Mouse (Mus musculus): ENCODE measurements around the gene Tnfrsf17. TPM values are rescaled to one million over a fixed set of nuclear protein-coding genes. Genes with fewer than 3 reads are reported as not detected.
"Not testable (repeated sequence)": the region's sequence is repeated elsewhere in the genome, so short reads cannot be mapped to it uniquely, and the experiment has no call there.

Gene Tnfrsf17
- polyA plus RNA-seq, 1 experiment from 2014 or later = not detected

- WGBS = 92% methylated on average over 7 of the region's 8 CpGs
- H3K27me3 ChIP-seq (ENCODE audit: control insufficient read depth, insufficient read depth, low read length) = not testable (repeated sequence)
These were observed 24.7 kb upstream of the Tnfrsf17 start for GRCm38 (mm10) chr16:11288873-11289272.

GRCm38 (mm10) chr16:11295583-11295982, 18.0 kb upstream of the Tnfrsf17 start:
- H3K27me3 ChIP-seq (ENCODE audit: control insufficient read depth, insufficient read depth, low read length); H3K9me3 ChIP-seq (ENCODE audit: control insufficient read depth, low read length); H3K4me1 ChIP-seq (replicated peaks; ENCODE audit: control insufficient read depth, insufficient read depth, low read length); H3K27ac ChIP-seq; H3K36me3 ChIP-seq (replicated peaks; ENCODE audit: control insufficient read depth, insufficient read depth); H3K4me3 ChIP-seq (replicated peaks; ENCODE audit: low read length); H3K4me2 ChIP-seq (replicated peaks); DNase-seq (ENCODE audit: low spot score); ATAC-seq (ENCODE audit: low FRiP score); H3K9ac ChIP-seq: not testable (repeated sequence)
- 67% methylated on average over 4 of the region's 4 CpGs for WGBS

More at GRCm38 (mm10) chr16:11288873-11289272, 24.7 kb upstream of the Tnfrsf17 start:
- not testable (repeated sequence) for H3K4me2 ChIP-seq (replicated peaks); DNase-seq (ENCODE audit: low spot score); ATAC-seq (ENCODE audit: low FRiP score); H3K4me1 ChIP-seq (replicated peaks; ENCODE audit: control insufficient read depth, insufficient read depth, low read length); H3K36me3 ChIP-seq (replicated peaks; ENCODE audit: control insufficient read depth, insufficient read depth); H3K9ac ChIP-seq; H3K9me3 ChIP-seq (ENCODE audit: control insufficient read depth, low read length); H3K27ac ChIP-seq; H3K4me3 ChIP-seq (replicated peaks; ENCODE audit: low read length)

- H3K27me3 ChIP-seq (ENCODE audit: control insufficient read depth, insufficient read depth, low read length); DNase-seq (ENCODE audit: low spot score); H3K4me2 ChIP-seq (replicated peaks); H3K27ac ChIP-seq; H3K4me3 ChIP-seq (replicated peaks; ENCODE audit: low read length); H3K36me3 ChIP-seq (replicated peaks; ENCODE audit: control insufficient read depth, insufficient read depth); H3K9ac ChIP-seq; H3K9me3 ChIP-seq (ENCODE audit: control insufficient read depth, low read length); ATAC-seq (ENCODE audit: low FRiP score); H3K4me1 ChIP-seq (replicated peaks; ENCODE audit: control insufficient read depth, insufficient read depth, low read length): not testable (repeated sequence)
- 75% methylated on average over 1 of the region's 1 CpGs for WGBS
These were observed 15.9 kb upstream of the Tnfrsf17 start for GRCm38 (mm10) chr16:11297700-11298099.

GRCm38 (mm10) chr16:11303741-11304140, 9.9 kb upstream of the Tnfrsf17 start:
- H3K9me3 ChIP-seq (ENCODE audit: control insufficient read depth, low read length) = no peaks in the 10 kb centered on the region
- ATAC-seq (ENCODE audit: low FRiP score) = no peak
- H3K9ac ChIP-seq = no peak overlapping the region
- no peak for DNase-seq (ENCODE audit: low spot score)
- no peak overlapping the region for H3K4me3 ChIP-seq (replicated peaks; ENCODE audit: low read length)
- H3K27me3 ChIP-seq (ENCODE audit: control insufficient read depth, insufficient read depth, low read length) = no peaks in the 10 kb centered on the region
- H3K4me2 ChIP-seq (replicated peaks) = no peak overlapping the region
- H3K4me1 ChIP-seq (replicated peaks; ENCODE audit: control insufficient read depth, insufficient read depth, low read length) = no peaks in the 10 kb centered on the region
- H3K36me3 ChIP-seq (replicated peaks; ENCODE audit: control insufficient read depth, insufficient read depth) = no peaks in the 10 kb centered on the region
- H3K27ac ChIP-seq = no peak overlapping the region

- WGBS = 88% methylated on average over 2 of the region's 2 CpGs
These were observed 8.1 kb upstream of the Tnfrsf17 start for GRCm38 (mm10) chr16:11305531-11305930.

GRCm38 (mm10) chr16:11315786-11316320, 2.2 kb downstream of the Tnfrsf17 start:
- H3K4me1 ChIP-seq (replicated peaks; ENCODE audit: control insufficient read depth, insufficient read depth, low read length) = no peaks in the 10 kb centered on the region
- H3K36me3 ChIP-seq (replicated peaks; ENCODE audit: control insufficient read depth, insufficient read depth) = no peaks in the 10 kb centered on the region
- H3K9ac ChIP-seq = no peak overlapping the region
- WGBS = 91% methylated on average over 5 of the region's 5 CpGs
- ATAC-seq (ENCODE audit: low FRiP score) = no peak
- no peak overlapping the region for H3K4me3 ChIP-seq (replicated peaks; ENCODE audit: low read length)
- H3K4me2 ChIP-seq (replicated peaks) = no peak overlapping the region
- no peak for DNase-seq (ENCODE audit: low spot score)
- H3K27ac ChIP-seq = no peak overlapping the region
- H3K27me3 ChIP-seq (ENCODE audit: control insufficient read depth, insufficient read depth, low read length) = no peaks in the 10 kb centered on the region
- H3K9me3 ChIP-seq (ENCODE audit: control insufficient read depth, low read length) = no peaks in the 10 kb centered on the region

More at GRCm38 (mm10) chr16:11305531-11305930, 8.1 kb upstream of the Tnfrsf17 start:
- H3K9ac ChIP-seq = no peak overlapping the region
- DNase-seq (ENCODE audit: low spot score) (no peak), ATAC-seq (ENCODE audit: low FRiP score) (no peak)
- H3K27ac ChIP-seq = no peak overlapping the region
- H3K4me3 ChIP-seq (replicated peaks; ENCODE audit: low read length) = no peak overlapping the region
- H3K27me3 ChIP-seq (ENCODE audit: control insufficient read depth, insufficient read depth, low read length) = no peaks in the 10 kb centered on the region
- H3K4me1 ChIP-seq (replicated peaks; ENCODE audit: control insufficient read depth, insufficient read depth, low read length) = no peaks in the 10 kb centered on the region
- H3K4me2 ChIP-seq (replicated peaks) = no peak overlapping the region
- no peaks in the 10 kb centered on the region for H3K9me3 ChIP-seq (ENCODE audit: control insufficient read depth, low read length)
- no peaks in the 10 kb centered on the region for H3K36me3 ChIP-seq (replicated peaks; ENCODE audit: control insufficient read depth, insufficient read depth)

- WGBS = 76% methylated on average over 5 of the region's 5 CpGs
- DNase-seq (ENCODE audit: low spot score) = no peak
These were observed 3.1 kb downstream of the Tnfrsf17 start for GRCm38 (mm10) chr16:11316748-11317147.

GRCm38 (mm10) chr16:11317324-11317723, 3.7 kb downstream of the Tnfrsf17 start:
- Histone ChIP-seq H3K9ac (no peak overlapping the region), H3K36me3 (replicated peaks; ENCODE audit: control insufficient read depth, insufficient read depth) (no peaks in the 10 kb centered on the region), H3K4me2 (replicated peaks) (no peak overlapping the region), H3K27ac (no peak overlapping the region), H3K27me3 (ENCODE audit: control insufficient read depth, insufficient read depth, low read length) (no peaks in the 10 kb centered on the region), H3K9me3 (ENCODE audit: control insufficient read depth, low read length) (no peaks in the 10 kb centered on the region), H3K4me1 (replicated peaks; ENCODE audit: control insufficient read depth, insufficient read depth, low read length) (0 out of 2 replicates have a peak, but pooled peaks cover 4% of the 10 kb centered on the region), H3K4me3 (replicated peaks; ENCODE audit: low read length) (no peak overlapping the region)
- 77% methylated on average over 6 of the region's 6 CpGs for WGBS
- no peak for ATAC-seq (ENCODE audit: low FRiP score)
- DNase-seq (ENCODE audit: low spot score) = no peak

More at GRCm38 (mm10) chr16:11316748-11317147, 3.1 kb downstream of the Tnfrsf17 start:
- H3K9ac ChIP-seq = no peak overlapping the region
- no peak overlapping the region for H3K27ac ChIP-seq
- no peaks in the 10 kb centered on the region for H3K27me3 ChIP-seq (ENCODE audit: control insufficient read depth, insufficient read depth, low read length)
- H3K4me3 ChIP-seq (replicated peaks; ENCODE audit: low read length) = no peak overlapping the region
- H3K4me1 ChIP-seq (replicated peaks; ENCODE audit: control insufficient read depth, insufficient read depth, low read length) = no peaks in the 10 kb centered on the region
- no peaks in the 10 kb centered on the region for H3K36me3 ChIP-seq (replicated peaks; ENCODE audit: control insufficient read depth, insufficient read depth)
- no peak overlapping the region for H3K4me2 ChIP-seq (replicated peaks)
- no peak for ATAC-seq (ENCODE audit: low FRiP score)
- H3K9me3 ChIP-seq (ENCODE audit: control insufficient read depth, low read length) = no peaks in the 10 kb centered on the region

GRCm38 (mm10) chr16:11322409-11323323, 9.1 kb downstream of the Tnfrsf17 start, which contains the start of gene Snx29:
TSS of gene Snx29 (plus strand) at chr16:11322908.
- Histone ChIP-seq H3K27ac (peak within 1 kb of the TSS; percentile 86), H3K36me3 (replicated peaks; ENCODE audit: control insufficient read depth, insufficient read depth) (no peaks in the 10 kb centered on the region), H3K4me3 (replicated peaks; ENCODE audit: low read length) (peak within 1 kb of the TSS; percentile 81), H3K9ac (peak within 1 kb of the TSS; percentile 82), H3K9me3 (ENCODE audit: control insufficient read depth, low read length) (no peaks in the 10 kb centered on the region), H3K4me1 (replicated peaks; ENCODE audit: control insufficient read depth, insufficient read depth, low read length) (peaks cover 11% of the 10 kb centered on the region), H3K27me3 (ENCODE audit: control insufficient read depth, insufficient read depth, low read length) (no peaks in the 10 kb centered on the region), H3K4me2 (replicated peaks) (peak within 1 kb of the TSS; percentile 76)
- WGBS = 4% methylated on average over 61 of the region's 61 CpGs
- peak; percentile 96 for DNase-seq (ENCODE audit: low spot score)
- peak; percentile 98 for ATAC-seq (ENCODE audit: low FRiP score)

Data from hindbrain, embryonic 14.5 days (tissue).